Mouse (Mus musculus) lung, postnatal 4 days (tissue): ENCODE data around the gene Tex38.

Experiments used
- DNase-seq, 2 experiments: peaks; one replicate each; pipeline ENCODE4 v3.0.0; 2021

Gene Tex38

DNA sequence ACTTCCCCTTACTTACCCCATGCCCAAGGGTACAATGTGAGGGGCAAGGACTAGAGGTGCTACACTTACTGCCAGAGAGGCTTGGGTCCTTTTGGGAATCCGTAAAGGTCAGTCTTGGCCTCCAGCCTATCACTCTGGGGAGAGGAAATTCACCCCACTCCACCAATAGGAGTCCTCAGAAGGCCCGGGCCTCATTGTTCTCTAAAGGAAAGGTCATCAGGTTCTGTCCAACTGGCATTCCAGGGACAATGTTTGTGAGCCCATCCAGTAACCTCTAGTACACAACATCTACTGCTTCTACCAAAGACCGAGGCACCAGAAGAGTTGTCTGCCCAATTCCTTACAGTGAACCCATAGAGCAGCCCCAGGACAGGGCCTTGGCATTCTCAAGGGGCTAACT lies at the start of gene Tex38:
TSS of gene Tex38 (minus strand) at position 101 of the 400 bp plus-strand sequence.
- DNase-seq = no peak

DNA sequence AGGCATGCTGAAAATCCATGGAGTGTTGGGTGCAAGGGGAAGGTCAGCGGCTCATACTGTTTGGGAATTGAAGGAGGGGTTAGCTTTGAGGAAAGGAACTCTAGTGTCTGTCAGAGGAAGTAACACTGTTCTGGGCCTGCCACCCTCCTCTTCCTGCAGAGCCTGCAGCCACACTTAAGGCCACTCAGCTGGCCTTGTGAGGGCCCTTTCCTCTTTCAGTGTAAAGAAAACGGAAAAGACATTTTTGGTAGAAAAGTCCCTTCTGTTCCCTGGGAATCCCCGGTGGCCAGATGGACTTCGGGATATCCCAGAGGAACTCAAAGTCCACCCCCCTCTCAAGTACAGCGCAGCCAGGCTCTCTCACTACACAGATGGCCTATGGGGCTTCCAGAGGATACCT lies 49.7 kb upstream of the Tex38 start:
- DNase-seq = peak in 1 of 2 experiments; percentile 34

DNA sequence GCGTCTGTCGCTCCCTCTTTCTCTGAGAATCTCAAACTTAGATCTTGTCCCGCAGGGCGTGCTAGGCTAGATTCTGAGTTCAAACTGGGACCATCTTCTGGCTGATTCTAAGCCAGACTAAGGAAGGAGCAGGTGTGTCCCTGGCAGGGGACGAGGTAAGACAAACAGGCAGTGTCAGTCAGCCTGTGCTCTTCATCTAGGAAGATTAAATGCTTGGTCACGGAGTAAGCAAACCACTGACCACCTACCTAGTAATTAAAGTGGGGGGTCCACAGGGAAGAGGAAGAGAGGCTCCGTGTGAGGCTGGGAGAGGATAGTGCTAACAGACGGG lies 47.7 kb upstream of the Tex38 start:
- DNase-seq = no peak

- peak; percentile 85 to 90 for DNase-seq
Measured at GRCm38 (mm10) chr4:115827888-115828571, 47.2 kb upstream of the Tex38 start, which contains the start of gene Mob3c. TSS of gene Mob3c (plus strand) at chr4:115828092.

GRCm38 (mm10) chr4:115827535-115827887 lies 46.7 kb upstream of the Tex38 start:
- no peak for DNase-seq

GRCm38 (mm10) chr4:115827066-115827465 lies 46.2 kb upstream of the Tex38 start:
- no peak for DNase-seq

GRCm38 (mm10) chr4:115825271-115825670 lies 44.5 kb upstream of the Tex38 start:
- no peak for DNase-seq

DNA sequence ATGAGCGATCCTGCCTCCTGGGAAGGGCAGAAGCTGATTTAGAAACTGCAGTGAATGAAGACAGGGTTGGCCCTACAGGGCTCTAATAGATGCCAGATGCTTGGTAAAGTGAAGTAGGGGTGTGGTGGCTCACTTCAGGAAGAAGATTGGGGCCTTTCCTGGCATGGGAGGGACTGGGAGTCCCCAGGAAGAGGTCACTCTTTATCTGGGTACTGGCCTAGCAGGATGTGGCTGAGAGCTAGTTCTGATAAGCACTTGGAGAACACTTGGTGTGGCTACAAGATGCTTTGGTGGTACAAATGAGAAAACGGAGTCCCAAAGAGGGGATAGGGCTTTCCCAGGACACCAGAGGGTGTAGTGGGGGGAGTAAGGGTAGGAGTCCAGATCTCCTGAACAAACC lies 43.4 kb upstream of the Tex38 start:
- no peak for DNase-seq

DNA sequence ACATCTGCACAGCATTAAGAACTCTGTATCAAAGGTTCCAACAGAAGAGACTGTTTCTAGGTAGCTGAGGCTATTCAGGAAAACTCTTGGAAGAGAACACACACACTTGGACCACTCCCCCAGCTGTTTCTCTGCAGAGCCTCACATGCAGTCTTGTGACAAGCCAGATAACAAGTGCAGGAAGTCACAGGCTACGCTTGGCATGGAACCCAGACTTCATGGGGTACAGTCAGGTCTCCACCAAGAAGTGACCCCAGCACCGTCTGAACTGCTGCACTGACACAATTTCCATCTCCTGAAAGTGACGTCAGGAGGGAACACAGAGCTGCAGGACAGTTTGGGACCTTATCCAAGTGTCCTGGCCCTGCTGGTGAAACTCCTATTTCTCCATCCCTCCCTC lies 41.1 kb upstream of the Tex38 start:
- no peak for DNase-seq

DNA sequence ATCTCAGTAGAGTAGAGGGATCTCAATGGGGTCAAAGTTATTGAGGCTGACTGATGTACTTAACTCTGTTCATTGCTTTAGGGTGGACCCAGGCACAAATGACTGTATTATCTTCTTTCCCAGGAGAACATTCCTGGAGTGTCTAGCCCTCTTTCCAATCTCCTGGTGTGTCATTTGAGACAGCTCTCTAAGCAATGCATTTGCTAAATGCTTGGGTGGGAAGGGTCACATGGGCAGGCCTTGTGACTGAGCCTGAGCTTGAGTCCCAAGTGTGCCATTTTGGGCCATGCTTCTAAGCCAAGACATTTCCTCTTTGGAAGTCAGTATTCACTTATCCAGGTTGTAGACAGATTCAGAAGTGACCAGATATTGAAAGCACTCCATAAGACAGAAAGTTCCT lies 40.6 kb upstream of the Tex38 start:
- no peak for DNase-seq

- no peak for DNase-seq
Measured at GRCm38 (mm10) chr4:115820944-115821343, 40.1 kb upstream of the Tex38 start.

GRCm38 (mm10) chr4:115820199-115820598 lies 39.4 kb upstream of the Tex38 start:
- no peak for DNase-seq

- DNase-seq = no peak
Measured at GRCm38 (mm10) chr4:115815606-115816005, 34.8 kb upstream of the Tex38 start.

- no peak for DNase-seq
Measured at GRCm38 (mm10) chr4:115812326-115812725, 31.5 kb upstream of the Tex38 start.

DNA sequence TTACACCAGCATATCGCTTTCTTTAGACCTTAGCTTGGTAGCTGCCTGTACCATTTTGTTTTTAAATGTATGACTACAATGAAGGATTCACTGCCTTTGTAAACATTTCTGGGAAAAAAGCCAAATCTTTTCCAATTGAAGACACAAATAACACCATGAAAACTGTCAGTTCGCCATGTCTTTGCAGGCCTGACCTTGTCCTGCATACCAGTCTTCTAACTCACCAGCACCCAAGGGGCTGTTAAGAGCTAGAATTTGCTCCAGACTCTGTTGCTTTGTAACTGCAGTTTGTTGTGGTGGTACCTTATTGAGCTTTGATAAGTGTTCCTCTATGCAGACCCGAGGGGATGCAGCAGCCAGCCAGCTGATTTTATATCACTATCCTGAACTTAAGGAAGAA lies 19.2 kb upstream of the Tex38 start:
- no peak for DNase-seq

DNA sequence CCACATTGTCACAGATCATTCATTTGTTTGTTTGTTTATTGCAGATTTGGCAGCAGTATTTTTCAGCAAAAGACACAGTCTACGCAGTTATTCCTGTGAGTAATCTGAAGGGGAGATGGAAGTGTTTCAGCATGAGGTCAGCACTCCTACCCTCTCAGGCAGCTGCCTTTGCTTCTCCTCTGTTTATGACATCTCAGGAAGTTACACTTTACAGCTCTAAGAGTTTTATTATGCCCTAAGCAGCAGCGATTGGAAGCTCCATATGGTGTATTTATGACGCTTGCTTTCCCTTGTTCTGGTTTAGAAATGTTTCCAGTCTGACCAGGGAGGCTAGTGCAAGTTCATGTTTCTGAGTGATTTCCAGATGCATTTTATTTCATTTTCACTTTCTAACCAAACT lies 14.5 kb upstream of the Tex38 start:
- DNase-seq = no peak

GRCm38 (mm10) chr4:115790864-115791263 lies 10.0 kb upstream of the Tex38 start:
- DNase-seq = no peak

DNA sequence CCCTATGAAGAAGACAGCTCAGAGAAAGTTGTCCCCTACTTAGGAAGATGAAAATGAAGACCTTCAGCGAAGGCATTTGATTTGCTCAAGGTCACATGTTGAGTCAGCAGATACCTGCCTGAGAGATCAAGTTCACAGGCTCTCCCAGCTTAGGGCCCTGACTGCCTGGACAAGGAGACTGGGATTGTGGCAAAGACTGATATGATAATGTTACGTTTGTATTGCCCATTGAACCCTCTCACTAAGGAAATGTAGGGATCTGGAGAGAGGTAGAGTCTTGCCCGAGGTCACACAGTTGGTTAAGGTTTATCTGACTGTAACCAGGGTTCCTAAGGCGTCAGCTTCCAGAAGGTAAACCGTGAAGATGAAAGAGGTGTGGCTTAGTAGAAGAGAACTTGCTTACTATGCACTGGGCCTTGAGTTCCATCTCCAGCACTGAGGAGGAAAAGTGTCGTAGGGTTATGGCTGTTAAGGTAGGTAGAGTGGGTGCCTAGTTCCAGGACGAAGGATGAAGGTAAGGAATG lies 4.8 kb upstream of the Tex38 start:
- no peak for DNase-seq

DNA sequence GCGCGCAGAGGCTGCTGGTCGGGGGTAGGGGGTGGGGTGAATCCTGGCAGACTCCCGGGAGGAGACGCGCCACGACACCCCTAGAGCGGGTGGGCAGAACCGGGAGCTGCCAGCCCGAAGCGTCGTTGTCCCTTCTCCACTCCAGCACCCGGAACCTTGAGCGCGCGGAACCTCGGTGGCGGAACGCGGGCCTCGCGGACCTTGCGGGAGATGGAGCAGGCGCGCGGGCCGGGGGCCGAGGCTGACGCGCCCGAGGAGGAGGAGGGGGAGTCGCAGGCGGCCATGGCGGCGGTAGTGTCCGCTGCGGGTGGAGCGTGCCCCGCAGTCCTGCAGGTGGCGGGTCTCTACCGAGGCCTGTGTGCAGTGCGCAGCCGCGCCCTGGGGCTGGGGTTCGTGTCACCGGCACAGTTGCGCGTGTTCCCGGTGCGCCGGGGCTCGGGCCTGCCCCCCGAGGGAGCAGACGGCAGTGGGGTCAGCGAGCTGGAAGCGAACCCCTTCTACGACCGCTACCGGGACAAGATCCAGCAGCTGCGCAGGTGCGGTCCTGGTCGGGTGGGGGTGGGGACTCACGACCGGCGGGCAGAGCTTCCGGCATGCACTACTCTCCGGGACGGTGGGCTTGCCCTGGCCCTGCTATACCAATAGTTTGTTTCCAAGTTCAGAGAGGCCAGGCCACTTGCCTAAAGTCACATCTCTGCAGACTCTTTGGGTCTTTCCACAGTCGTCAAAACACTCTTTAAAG lies 4.1 kb upstream of the Tex38 start, which contains the start of gene Atpaf1:
TSS of gene Atpaf1 (plus strand) at position 44 of the 742 bp plus-strand sequence.
- DNase-seq = peak; percentile 85 to 86

DNA sequence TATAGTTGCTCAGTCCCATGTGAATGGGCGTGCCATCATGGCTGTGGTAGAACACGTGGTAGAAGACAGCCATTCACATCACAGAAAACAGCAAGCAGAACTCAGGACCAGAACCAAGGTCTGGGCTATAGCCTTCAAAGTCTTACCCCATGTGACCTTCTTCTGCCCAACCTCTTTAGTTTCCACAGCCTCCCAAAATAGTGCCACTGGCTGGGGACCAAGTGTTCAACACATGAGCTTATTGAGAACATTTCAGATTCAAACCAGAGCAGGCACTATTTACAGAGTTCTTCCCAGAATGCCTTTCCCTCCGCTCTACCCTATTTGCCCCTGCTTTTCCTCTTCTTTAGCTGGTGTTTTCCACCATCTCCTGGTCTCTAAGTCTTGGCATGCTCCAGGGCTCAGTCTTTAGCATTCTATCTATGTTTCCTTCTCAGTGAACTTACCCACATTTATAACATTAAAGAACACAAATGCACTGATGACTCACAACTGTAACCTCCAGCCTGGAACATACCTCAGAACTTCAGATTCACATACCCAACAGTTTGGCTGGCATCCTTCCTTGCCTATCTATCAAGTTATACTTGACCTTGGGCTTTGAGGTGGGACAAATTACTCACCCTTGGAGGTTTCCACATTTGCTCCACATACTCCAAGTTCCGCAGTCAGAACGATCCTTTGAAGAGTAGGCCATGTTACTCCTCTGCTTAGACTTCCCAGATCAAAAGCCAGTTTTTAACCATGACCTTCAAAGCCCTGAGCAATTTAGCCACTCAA lies 1.4 kb upstream of the Tex38 start:
- DNase-seq = no peak

DNA sequence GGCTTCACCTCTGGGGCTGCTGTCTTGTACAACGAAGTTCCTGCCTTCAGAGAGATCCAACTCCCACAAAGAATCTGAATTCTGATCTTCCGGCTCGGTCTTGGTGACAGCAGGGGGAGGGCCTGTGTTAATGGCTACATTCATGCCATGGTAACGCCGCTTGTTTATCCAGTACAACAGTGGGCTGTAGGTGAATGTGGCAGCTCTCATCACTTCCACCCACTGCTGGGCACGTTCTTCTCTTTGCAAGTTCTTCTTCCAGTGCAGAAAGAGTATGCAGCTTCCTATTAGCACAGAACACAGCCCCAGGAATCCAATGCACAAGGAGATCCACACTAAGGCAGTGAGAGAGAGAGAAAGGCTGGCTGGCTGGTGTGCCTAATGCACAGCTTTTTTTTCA lies 549 bp downstream of the Tex38 start:
- DNase-seq = no peak

DNA sequence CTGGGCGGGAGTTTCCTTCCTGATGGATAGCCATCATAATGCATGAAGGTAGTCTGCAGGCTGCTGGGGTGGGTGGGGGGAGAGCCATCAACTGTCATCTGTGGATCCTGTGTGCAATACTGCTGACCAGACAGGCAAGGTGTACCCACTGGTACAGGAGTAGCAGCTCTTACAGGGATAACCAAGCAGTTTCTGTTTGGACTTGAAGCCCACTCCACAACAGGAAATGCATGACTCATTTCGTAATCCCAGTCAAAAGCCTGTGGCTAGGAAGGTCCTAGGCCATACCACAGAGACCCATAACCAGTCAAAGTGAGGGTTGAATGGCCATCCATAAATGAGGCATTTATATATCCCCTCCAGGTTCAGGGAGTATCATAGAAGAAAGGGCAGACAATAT lies 3.2 kb downstream of the Tex38 start:
- DNase-seq = no peak

GRCm38 (mm10) chr4:115775056-115775455 lies 5.8 kb downstream of the Tex38 start:
- DNase-seq = no peak
